Mouse (Mus musculus) cerebellum, adult 2 months (tissue): ENCODE results near the gene Dennd1a.

Experiments
- CTCF ChIP-seq: fragments of 200-500 bp; IDR thresholded peaks from 2 replicates; pipeline ENCODE4 v1.5.1; 2011; ENCODE audit warnings: low read depth, mild to moderate bottlenecking, control low read depth, low read length, moderate library complexity, borderline replicate concordance; ENCODE audit not compliant: insufficient read depth
- POLR2A ChIP-seq: fragments of 200-500 bp; IDR thresholded peaks from 2 replicates; pipeline ENCODE4 v1.6.1; 2011; ENCODE audit warnings: low read length, control low read depth, borderline replicate concordance; ENCODE audit not compliant: insufficient read depth

DNA sequence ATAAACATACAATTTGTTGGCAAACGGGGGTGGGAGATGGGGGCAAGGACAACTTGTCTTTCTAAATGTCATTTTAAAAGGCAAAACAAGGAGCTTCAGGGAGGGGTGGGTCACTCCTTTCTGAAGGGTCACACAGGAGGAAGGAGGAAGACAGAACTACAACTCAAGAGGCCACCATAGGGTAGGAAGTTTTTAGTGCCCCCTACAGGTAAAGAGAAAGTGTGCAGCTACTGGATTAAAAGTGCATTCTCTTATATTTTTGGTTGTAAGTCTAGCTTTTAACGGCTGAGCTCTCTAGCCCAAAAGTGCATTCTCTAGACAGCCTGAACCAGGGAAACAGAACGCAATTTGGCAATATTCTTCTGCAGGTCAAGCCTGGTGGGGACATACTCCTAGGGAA is 437.8 kb downstream of the Dennd1a start:
- TF ChIP-seq CTCF (no peak), POLR2A (no peak)
